Mouse (Mus musculus) myocyte (in vitro differentiated cells): ENCODE measurements at regions not wholly inside any gene's neighbourhood (a gene's known extent, or its start where the extent isn't known, plus 50 kb on each side); places are given as distances from the start of the nearest gene placed in this dataset.

ENCODE experiments used
- MAX ChIP-seq: IDR thresholded peaks from one replicate; pipeline ENCODE4 v1.6.1; 2011; ENCODE audit warnings: low read depth, mild to moderate bottlenecking, control low read depth
- POLR2A ChIP-seq: IDR thresholded peaks from one replicate; pipeline ENCODE4 v1.6.1; 2011; ENCODE audit warnings: low read depth, mild to moderate bottlenecking, control low read depth, moderate library complexity; ENCODE audit not compliant: insufficient read length
- SRF ChIP-seq: IDR thresholded peaks from one replicate; pipeline ENCODE4 v1.6.1; 2011; ENCODE audit warnings: low read depth; ENCODE audit not compliant: control insufficient read depth, insufficient read length
- TCF3 ChIP-seq: IDR thresholded peaks from one replicate; pipeline ENCODE4 v1.6.1; 2011; ENCODE audit warnings: low read depth, control low read depth; ENCODE audit not compliant: insufficient read length

GRCm38 (mm10) chr12:97732078-97732580 lies 527.1 kb downstream of the Galc start:
- TF ChIP-seq POLR2A = no peak
- no peak for TF ChIP-seq TCF3
- no peak for TF ChIP-seq MAX
- no peak for TF ChIP-seq SRF
